Mouse (Mus musculus) cortical plate, adult 2 months (tissue): ENCODE data around the gene Prrg3.

Source experiments
- CTCF ChIP-seq: fragments of 200-500 bp; IDR thresholded peaks from 2 replicates; pipeline ENCODE4 v1.5.1; 2011; ENCODE audit warnings: mild to moderate bottlenecking, control low read depth, low read length; ENCODE audit not compliant: insufficient read depth; ENCODE audit errors: extremely low read depth
- POLR2A ChIP-seq: fragments of 200-500 bp; IDR thresholded peaks from 2 replicates; pipeline ENCODE4 v1.6.1; 2011; ENCODE audit warnings: mild to moderate bottlenecking, low read length, control low read depth; ENCODE audit not compliant: insufficient read depth; ENCODE audit errors: extremely low read depth

DNA sequence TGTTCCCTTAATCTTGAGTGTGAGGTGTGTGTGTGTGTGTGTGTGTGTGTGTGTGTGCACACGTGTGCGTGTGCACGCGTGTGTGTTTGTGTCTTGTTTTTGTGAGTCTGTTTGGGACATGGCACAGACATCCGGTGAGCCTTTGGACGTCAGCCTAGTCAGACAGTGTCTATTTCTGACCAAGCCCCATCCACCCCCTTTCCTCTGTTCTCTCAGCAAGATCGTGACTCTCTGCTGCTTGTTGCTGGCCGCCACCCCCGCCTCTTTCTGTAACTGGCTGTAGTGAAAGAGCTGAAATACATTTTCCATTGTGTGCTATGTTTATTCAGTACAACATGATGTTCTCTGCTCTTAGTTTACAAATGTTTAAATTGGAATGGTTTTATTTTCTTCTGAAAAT is 49.8 kb downstream of the Prrg3 start:
- no peak for TF ChIP-seq CTCF
- TF ChIP-seq POLR2A: no peak
